Mouse (Mus musculus) adrenal gland, postnatal 14 days (tissue): ENCODE measurements around the gene Pam16. TPM values are rescaled to one million over a fixed set of nuclear protein-coding genes. Genes with fewer than 3 reads are reported as not detected.
A peak's percentile ranks its signal among the peaks of the same experiment; 100 is the strongest.

Source experiments
- DNase-seq: peaks from one replicate; pipeline ENCODE4 v3.0.0; 2021; ENCODE audit warnings: mixed read lengths
- total RNA-seq: library from RNA; stranded (reverse); gene quantifications from 2 replicates; pipeline ENCODE4 v1.2.3, GENCODE M21; 2021

Gene Pam16
- total RNA-seq, 1 experiment from 2014 or later: 108 TPM

- DNase-seq: no peak
Measured at GRCm38 (mm10) chr16:4646831-4647230, 22.0 kb upstream of the Pam16 start.

GRCm38 (mm10) chr16:4645867-4646266 is 21.1 kb upstream of the Pam16 start:
- no peak for DNase-seq

- DNase-seq: peak; percentile 91
Measured at GRCm38 (mm10) chr16:4643670-4644419, 19.1 kb upstream of the Pam16 start.

GRCm38 (mm10) chr16:4642937-4643336 is 18.1 kb upstream of the Pam16 start:
- DNase-seq: no peak

GRCm38 (mm10) chr16:4642190-4642589 is 17.4 kb upstream of the Pam16 start:
- DNase-seq: no peak

- no peak for DNase-seq
Measured at GRCm38 (mm10) chr16:4641119-4641838, 16.5 kb upstream of the Pam16 start.

GRCm38 (mm10) chr16:4640267-4641005 is 15.6 kb upstream of the Pam16 start:
- DNase-seq: no peak

- peak; percentile 93 for DNase-seq
Measured at GRCm38 (mm10) chr16:4639831-4640237, 15.0 kb upstream of the Pam16 start, which contains the start of the genes Vasn and Dnaja3. Gene Vasn (plus strand): TSS chr16:4639941. Gene Dnaja3 (plus strand): TSS chr16:4639989.

GRCm38 (mm10) chr16:4638891-4639390 is 14.2 kb upstream of the Pam16 start:
- DNase-seq: no peak

- DNase-seq: no peak
Measured at GRCm38 (mm10) chr16:4635760-4636159, 11.0 kb upstream of the Pam16 start.

- DNase-seq: no peak
Measured at GRCm38 (mm10) chr16:4634681-4635080, 9.9 kb upstream of the Pam16 start.

GRCm38 (mm10) chr16:4633661-4634060 is 8.9 kb upstream of the Pam16 start:
- no peak for DNase-seq

- no peak for DNase-seq
Measured at GRCm38 (mm10) chr16:4632050-4632449, 7.3 kb upstream of the Pam16 start.

- peak; percentile 92 for DNase-seq
Measured at GRCm38 (mm10) chr16:4629950-4630349, 5.2 kb upstream of the Pam16 start.

GRCm38 (mm10) chr16:4628898-4629419 is 4.2 kb upstream of the Pam16 start:
- DNase-seq: no peak

- no peak for DNase-seq
Measured at GRCm38 (mm10) chr16:4627105-4627504, 2.3 kb upstream of the Pam16 start.

- no peak for DNase-seq
Measured at GRCm38 (mm10) chr16:4624074-4624473, 714 bp downstream of the Pam16 start.

GRCm38 (mm10) chr16:4616829-4617228 is 8.0 kb downstream of the Pam16 start:
- DNase-seq: no peak

- DNase-seq: no peak
Measured at GRCm38 (mm10) chr16:4615297-4615696, 9.5 kb downstream of the Pam16 start.

- no peak for DNase-seq
Measured at GRCm38 (mm10) chr16:4614639-4615038, 10.1 kb downstream of the Pam16 start.

- no peak for DNase-seq
Measured at GRCm38 (mm10) chr16:4613736-4614135, 11.1 kb downstream of the Pam16 start.

- no peak for DNase-seq
Measured at GRCm38 (mm10) chr16:4611676-4612075, 13.1 kb downstream of the Pam16 start.
